Mouse (Mus musculus) cerebellum, adult 2 months (tissue): ENCODE data around the gene Iqgap2.

ENCODE experiments used
- CTCF ChIP-seq: fragments of 200-500 bp; IDR thresholded peaks from 2 replicates; pipeline ENCODE4 v1.5.1; 2011; ENCODE audit warnings: low read depth, mild to moderate bottlenecking, control low read depth, low read length, moderate library complexity, borderline replicate concordance; ENCODE audit not compliant: insufficient read depth
- POLR2A ChIP-seq: fragments of 200-500 bp; IDR thresholded peaks from 2 replicates; pipeline ENCODE4 v1.6.1; 2011; ENCODE audit warnings: low read length, control low read depth, borderline replicate concordance; ENCODE audit not compliant: insufficient read depth

DNA sequence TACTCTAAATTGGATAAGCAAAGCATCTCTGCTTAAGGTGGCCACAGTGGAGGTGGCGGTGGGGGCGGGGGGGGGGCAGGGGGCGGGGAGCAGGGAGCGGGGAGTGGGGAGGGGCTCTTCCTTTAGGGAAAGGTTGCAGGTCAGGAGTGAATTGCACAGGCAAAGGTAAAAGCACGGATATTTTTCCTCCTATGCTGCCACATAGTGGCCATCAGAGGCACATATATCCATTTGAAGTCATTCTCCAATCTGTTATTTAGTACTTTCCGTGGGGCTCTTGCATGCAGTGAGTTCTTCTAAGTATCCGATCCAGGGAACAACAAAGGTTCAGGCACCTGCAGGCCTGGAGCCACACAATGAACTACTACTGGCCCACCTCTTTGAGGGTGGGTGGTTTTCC, 224.5 kb downstream of the Iqgap2 start:
- no peak; the same call in 1 of the 2 replicates for TF ChIP-seq CTCF
- TF ChIP-seq POLR2A, result no peak
